Mouse (Mus musculus) heart, postnatal 0 days (tissue): ENCODE measurements around the gene Pigl.

ENCODE experiments used
- CTCF ChIP-seq: IDR thresholded peaks from 2 replicates; pipeline ENCODE4 v1.5.1; 2016; ENCODE audit warnings: antibody characterized with exemption, control low read depth, low read depth
- EP300 ChIP-seq: IDR thresholded peaks from 2 replicates; pipeline ENCODE4 v1.6.1; 2016; ENCODE audit warnings: antibody characterized with exemption, low read depth

- TF ChIP-seq CTCF (no peak), EP300 (no peak)
These were observed 96.0 kb downstream of the Pigl start for GRCm38 (mm10) chr11:62554163-62554855.
